Mouse (Mus musculus): Measurements from ENCODE around the gene Agk.

- TF ChIP-seq CTCF (IDR thresholded peaks at IDR 0.05; ENCODE audit: insufficient read depth, low read depth, low read length) (no peak), POLR2A (IDR thresholded peaks at IDR 0.05; ENCODE audit: insufficient read depth, low read depth, low read length) (no peak)
Observed at GRCm38 (mm10) chr6:40434697-40435096, 109.7 kb downstream of the Agk start.
